Mouse (Mus musculus): ENCODE measurements around the gene Cluap1. TPM values are rescaled to one million over a fixed set of nuclear protein-coding genes. Genes with fewer than 3 reads are reported as not detected.
"Not testable (repeated sequence)": the region's sequence is repeated elsewhere in the genome, so short reads cannot be mapped to it uniquely, and the experiment has no call there.

Cluap1 gene
- polyA plus RNA-seq, 1 experiment: 8.3 TPM

- Histone ChIP-seq H3K27me3 (replicated peaks; ENCODE audit: control insufficient read depth, insufficient read depth, low read length) (no peaks in the 10 kb centered on the region), H3K4me1 (ENCODE audit: control insufficient read depth, insufficient read depth, low read length) (peaks cover 4% of the 10 kb centered on the region; the same call in 1 of the 2 replicates), H3K36me3 (ENCODE audit: control insufficient read depth, insufficient read depth, low read length) (peaks cover 2% of the 10 kb centered on the region), H3K4me3 (ENCODE audit: insufficient read depth, low read depth, low read length) (no peak overlapping the region), H3K27ac (ENCODE audit: insufficient read depth, low read depth, low read length) (peak overlapping the region; percentile 44; the same call in 1 of the 2 replicates)
- WGBS: 93% methylated on average over 1 of the region's 1 CpGs
- DNase-seq: peak; percentile 84
- no peak for TF ChIP-seq CTCF (conservative IDR thresholded peaks at IDR 0.05; ENCODE audit: insufficient read depth, insufficient read length, low read depth, low read length)
- TF ChIP-seq POLR2A (IDR thresholded peaks at IDR 0.05; ENCODE audit: low read depth, low read length): no peak
Measured at GRCm38 (mm10) chr16:3934091-3934490, 25.5 kb downstream of the Cluap1 start.

DNA sequence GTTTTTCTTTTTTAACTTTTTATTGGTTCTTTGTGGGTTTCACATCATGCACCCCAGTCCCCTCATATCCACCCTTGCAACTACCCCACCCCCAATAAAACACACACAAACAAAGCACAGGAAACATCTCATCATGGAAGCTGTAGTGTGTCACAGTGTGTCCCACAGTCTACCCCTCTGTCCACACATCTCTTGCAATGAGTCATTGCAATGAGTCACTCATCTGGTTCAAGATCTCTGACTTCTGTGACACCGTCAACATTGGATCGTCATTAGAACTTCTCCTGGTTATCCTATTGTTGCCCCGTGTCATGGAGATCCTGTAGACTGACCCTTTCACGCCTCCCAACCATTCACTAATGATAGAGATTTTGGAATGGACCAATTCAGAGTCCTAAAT lies 26.1 kb downstream of the Cluap1 start:
- Histone ChIP-seq H3K27me3 (replicated peaks; ENCODE audit: control insufficient read depth, insufficient read depth, low read length) (no peaks in the 10 kb centered on the region), H3K4me3 (ENCODE audit: insufficient read depth, low read depth, low read length) (no peak overlapping the region), H3K27ac (ENCODE audit: insufficient read depth, low read depth, low read length) (no peak overlapping the region), H3K36me3 (ENCODE audit: control insufficient read depth, insufficient read depth, low read length) (peaks cover 1% of the 10 kb centered on the region), H3K4me1 (ENCODE audit: control insufficient read depth, insufficient read depth, low read length) (peaks cover 4% of the 10 kb centered on the region; the same call in 1 of the 2 replicates)
- 85% methylated on average over 4 of the region's 4 CpGs for WGBS
- TF ChIP-seq POLR2A (IDR thresholded peaks at IDR 0.05; ENCODE audit: low read depth, low read length) (no peak), CTCF (conservative IDR thresholded peaks at IDR 0.05; ENCODE audit: insufficient read depth, insufficient read length, low read depth, low read length) (no peak)
- DNase-seq: no peak

DNA sequence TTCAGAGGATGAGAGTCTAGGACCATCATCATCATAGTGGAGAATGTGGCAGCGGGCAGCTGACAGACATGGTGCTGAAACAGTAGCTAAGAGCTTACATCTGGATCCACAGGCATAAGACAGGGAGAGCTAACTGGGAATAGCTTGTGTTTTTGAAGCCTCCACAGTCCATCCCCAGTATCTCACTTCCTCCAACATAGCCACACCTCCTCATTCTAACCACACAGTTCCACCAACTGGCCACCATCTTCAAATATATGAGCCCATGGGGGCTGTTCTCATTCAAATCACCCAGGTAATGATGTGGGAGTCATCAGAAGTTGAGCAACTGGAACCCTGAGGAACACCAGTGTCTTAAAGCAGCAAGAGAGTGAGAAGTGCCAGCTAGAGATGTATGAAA lies 42.5 kb downstream of the Cluap1 start:
- TF ChIP-seq CTCF (conservative IDR thresholded peaks at IDR 0.05; ENCODE audit: insufficient read depth, insufficient read length, low read depth, low read length): no peak
- TF ChIP-seq POLR2A (IDR thresholded peaks at IDR 0.05; ENCODE audit: low read depth, low read length): no peak
- Histone ChIP-seq H3K36me3 (ENCODE audit: control insufficient read depth, insufficient read depth, low read length) (no peaks in the 10 kb centered on the region), H3K27ac (ENCODE audit: insufficient read depth, low read depth, low read length) (no peak overlapping the region), H3K4me3 (ENCODE audit: insufficient read depth, low read depth, low read length) (no peak overlapping the region), H3K27me3 (replicated peaks; ENCODE audit: control insufficient read depth, insufficient read depth, low read length) (no peaks in the 10 kb centered on the region), H3K4me1 (ENCODE audit: control insufficient read depth, insufficient read depth, low read length) (no peaks in the 10 kb centered on the region)
- no peak for DNase-seq
- whole genome bisulfite sequencing: 96% methylated on average over 1 of the region's 1 CpGs

DNA sequence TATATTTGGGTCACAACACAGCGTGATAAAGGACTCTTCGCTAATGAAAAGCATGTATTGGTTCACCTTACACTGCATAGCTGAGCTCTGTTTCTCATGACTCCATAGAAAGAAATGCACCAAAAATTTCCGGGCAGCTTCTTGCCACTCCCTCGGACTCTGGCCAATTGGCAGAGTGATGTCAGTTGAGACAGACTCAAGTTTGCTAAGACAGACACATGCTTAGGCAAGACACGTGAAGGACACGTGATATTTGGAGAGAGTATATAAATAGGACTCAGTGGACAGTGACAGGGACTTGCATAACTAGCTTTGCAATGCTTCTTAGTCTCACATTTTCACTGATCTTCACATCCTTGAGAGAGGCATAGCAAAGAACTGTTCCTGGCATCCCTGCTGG lies 47.8 kb downstream of the Cluap1 start:
- no peaks in the 10 kb centered on the region for H3K27me3 ChIP-seq (replicated peaks; ENCODE audit: control insufficient read depth, insufficient read depth, low read length)
- H3K4me3 ChIP-seq (ENCODE audit: insufficient read depth, low read depth, low read length): no peak overlapping the region
- no peaks in the 10 kb centered on the region for H3K4me1 ChIP-seq (ENCODE audit: control insufficient read depth, insufficient read depth, low read length)
- no peak overlapping the region for H3K27ac ChIP-seq (ENCODE audit: insufficient read depth, low read depth, low read length)
- WGBS: 87% methylated on average over 6 of the region's 6 CpGs
- no peaks in the 10 kb centered on the region for H3K36me3 ChIP-seq (ENCODE audit: control insufficient read depth, insufficient read depth, low read length)
- peak; percentile 26 for DNase-seq
- TF ChIP-seq POLR2A (IDR thresholded peaks at IDR 0.05; ENCODE audit: low read depth, low read length) (no peak), CTCF (conservative IDR thresholded peaks at IDR 0.05; ENCODE audit: insufficient read depth, insufficient read length, low read depth, low read length) (no peak)

DNA sequence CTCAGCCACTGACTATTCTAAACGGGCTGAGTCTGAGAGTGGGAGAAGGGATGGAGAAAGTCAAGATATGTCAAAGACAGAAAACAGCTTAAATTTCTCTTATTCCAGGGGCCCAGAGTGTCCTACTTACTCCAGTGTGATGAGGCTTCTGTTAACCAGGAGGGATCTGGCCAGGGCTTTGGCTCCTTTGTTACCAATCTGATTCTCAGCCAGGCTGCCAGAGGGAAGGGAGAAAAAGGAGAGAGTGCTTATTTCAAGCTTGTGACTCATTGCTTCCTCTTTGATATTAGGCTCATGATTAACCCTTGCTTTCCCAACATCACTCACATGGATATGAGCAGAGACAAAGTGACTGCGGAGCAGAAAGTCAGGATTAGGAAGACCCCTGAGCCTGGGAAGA lies 50.7 kb downstream of the Cluap1 start:
- WGBS: 74% methylated on average over 2 of the region's 2 CpGs
- Histone ChIP-seq H3K4me1 (ENCODE audit: control insufficient read depth, insufficient read depth, low read length) (no peaks in the 10 kb centered on the region), H3K36me3 (ENCODE audit: control insufficient read depth, insufficient read depth, low read length) (no peaks in the 10 kb centered on the region), H3K4me3 (ENCODE audit: insufficient read depth, low read depth, low read length) (no peak overlapping the region), H3K27ac (ENCODE audit: insufficient read depth, low read depth, low read length) (no peak overlapping the region), H3K27me3 (replicated peaks; ENCODE audit: control insufficient read depth, insufficient read depth, low read length) (no peaks in the 10 kb centered on the region)
- DNase-seq: no peak
- no peak for TF ChIP-seq CTCF (conservative IDR thresholded peaks at IDR 0.05; ENCODE audit: insufficient read depth, insufficient read length, low read depth, low read length)
- no peak for TF ChIP-seq POLR2A (IDR thresholded peaks at IDR 0.05; ENCODE audit: low read depth, low read length)

- DNase-seq: no peak
- TF ChIP-seq POLR2A (IDR thresholded peaks at IDR 0.05; ENCODE audit: low read depth, low read length) (no peak), CTCF (conservative IDR thresholded peaks at IDR 0.05; ENCODE audit: insufficient read depth, insufficient read length, low read depth, low read length) (no peak)
- Histone ChIP-seq H3K4me3 (ENCODE audit: insufficient read depth, low read depth, low read length) (no peak overlapping the region), H3K27me3 (replicated peaks; ENCODE audit: control insufficient read depth, insufficient read depth, low read length) (no peaks in the 10 kb centered on the region), H3K27ac (ENCODE audit: insufficient read depth, low read depth, low read length) (no peak overlapping the region), H3K4me1 (ENCODE audit: control insufficient read depth, insufficient read depth, low read length) (no peaks in the 10 kb centered on the region), H3K36me3 (ENCODE audit: control insufficient read depth, insufficient read depth, low read length) (no peaks in the 10 kb centered on the region)
- 48% methylated on average over 10 of the region's 10 CpGs for WGBS
Measured at GRCm38 (mm10) chr16:3964990-3965389, 56.4 kb downstream of the Cluap1 start.

DNA sequence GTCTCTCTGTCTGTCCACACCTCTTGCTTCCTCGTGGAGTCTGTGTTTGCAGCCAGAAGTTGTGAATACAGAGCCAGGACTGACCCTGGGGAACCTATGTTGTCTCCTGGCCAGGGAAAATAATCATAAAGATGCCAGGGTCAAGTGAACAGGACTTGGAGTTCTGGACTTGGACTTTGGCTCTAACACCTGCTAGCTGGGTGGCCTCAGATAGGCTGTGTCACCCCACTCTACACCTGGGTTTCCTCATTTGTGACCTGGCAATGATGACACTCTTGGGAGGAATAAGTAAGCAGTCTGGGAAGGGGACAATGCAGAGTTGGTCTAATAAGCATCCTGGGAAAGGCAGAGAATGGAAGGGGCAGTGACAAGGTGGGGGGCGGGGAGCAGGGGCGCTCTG lies 56.9 kb downstream of the Cluap1 start:
- TF ChIP-seq CTCF (conservative IDR thresholded peaks at IDR 0.05; ENCODE audit: insufficient read depth, insufficient read length, low read depth, low read length): no peak
- Histone ChIP-seq H3K4me1 (ENCODE audit: control insufficient read depth, insufficient read depth, low read length) (no peaks in the 10 kb centered on the region), H3K4me3 (ENCODE audit: insufficient read depth, low read depth, low read length) (no peak overlapping the region), H3K27ac (ENCODE audit: insufficient read depth, low read depth, low read length) (no peak overlapping the region), H3K36me3 (ENCODE audit: control insufficient read depth, insufficient read depth, low read length) (no peaks in the 10 kb centered on the region), H3K27me3 (replicated peaks; ENCODE audit: control insufficient read depth, insufficient read depth, low read length) (no peaks in the 10 kb centered on the region)
- 73% methylated on average over 3 of the region's 3 CpGs for WGBS
- no peak for DNase-seq

GRCm38 (mm10) chr16:3974456-3974855 lies 65.9 kb downstream of the Cluap1 start:
- H3K4me1 ChIP-seq (ENCODE audit: control insufficient read depth, insufficient read depth, low read length); H3K27ac ChIP-seq (ENCODE audit: insufficient read depth, low read depth, low read length); H3K36me3 ChIP-seq (ENCODE audit: control insufficient read depth, insufficient read depth, low read length); DNase-seq; H3K4me3 ChIP-seq (ENCODE audit: insufficient read depth, low read depth, low read length); H3K27me3 ChIP-seq (replicated peaks; ENCODE audit: control insufficient read depth, insufficient read depth, low read length): not testable (repeated sequence)
- WGBS: 95% methylated on average over 19 of the region's 19 CpGs

All from kidney, adult 2 months (tissue).